Mouse (Mus musculus): ENCODE results near the gene Haus5. TPM values are rescaled to one million over a fixed set of nuclear protein-coding genes. Genes with fewer than 3 reads are reported as not detected.

The Haus5 gene
- polyA plus RNA-seq (2012; rRNA removed) = 7.2 and 8.7 TPM in 2 replicates

GRCm38 (mm10) chr7:30664529-30665200 is at the start of gene Haus5:
Gene Haus5 (minus strand): TSS chr7:30664994.

GRCm38 (mm10) chr7:30711942-30712341 is 47.1 kb upstream of the Haus5 start, which contains the start of gene Atp4a:
Gene Atp4a (plus strand): TSS chr7:30712209.

GRCm38 (mm10) chr7:30698589-30698988 is 33.8 kb upstream of the Haus5 start, which contains the start of gene 2200002J24Rik:
Gene 2200002J24Rik (plus strand): TSS chr7:30698926.

GRCm38 (mm10) chr7:30671480-30671879 is 6.7 kb upstream of the Haus5 start, which contains the start of gene Pmis2:
Gene Pmis2 (minus strand): TSS chr7:30671605.

GRCm38 (mm10) chr7:30649591-30650540 is 14.9 kb downstream of the Haus5 start, which contains the start of gene Rbm42:
Gene Rbm42 (minus strand): TSS chr7:30650317.

GRCm38 (mm10) chr7:30635752-30636151 is 29.0 kb downstream of the Haus5 start, which contains the start of gene Etv2:
Gene Etv2 (minus strand): TSS chr7:30635852.

GRCm38 (mm10) chr7:30625530-30626384 is 39.0 kb downstream of the Haus5 start, which contains the start of gene Cox6b1:
Gene Cox6b1 (minus strand): TSS chr7:30626151.

GRCm38 (mm10) chr7:30612654-30613402 is 52.0 kb downstream of the Haus5 start, which contains the start of gene Upk1a:
Gene Upk1a (minus strand): TSS chr7:30612847.

Other genes starting within 250 kb of the Haus5 start
- 12.2 and 17.0 TPM in 2 replicates for gene Hcst, start 245.1 kb downstream of the Haus5 start, polyA plus RNA-seq (2012; rRNA removed)
- 7.8 and 8.1 TPM in 2 replicates for gene Nfkbid, start 243.3 kb downstream of the Haus5 start, polyA plus RNA-seq (2012; rRNA removed)
- 49.6 and 52.2 TPM in 2 replicates for gene Aplp1, start 219.5 kb downstream of the Haus5 start, polyA plus RNA-seq (2012; rRNA removed)
- gene Kirrel2, start 207.3 kb downstream of the Haus5 start, polyA plus RNA-seq (2012; rRNA removed) = 0.35 and 0.52 TPM in 2 replicates
- 0.03 and 0.80 TPM in 2 replicates for gene Nphs1, start 206.7 kb downstream of the Haus5 start, polyA plus RNA-seq (2012; rRNA removed)
- gene Prodh2, start 171.4 kb downstream of the Haus5 start, polyA plus RNA-seq (2012; rRNA removed) = not detected in 2 replicates
- gene Arhgap33, start 129.9 kb downstream of the Haus5 start, polyA plus RNA-seq (2012; rRNA removed) = 17.3 and 18.3 TPM in 2 replicates
- 80.2 and 99.4 TPM in 2 replicates for gene Hspb6, start 112.8 kb downstream of the Haus5 start, polyA plus RNA-seq (2012; rRNA removed)
- gene Proser3, start 112.7 kb downstream of the Haus5 start, polyA plus RNA-seq (2012; rRNA removed) = 8.5 TPM in 2 replicates
- 32.0 and 32.4 TPM in 2 replicates for gene Lin37, start 105.2 kb downstream of the Haus5 start, polyA plus RNA-seq (2012; rRNA removed)
- 40.8 and 56.2 TPM in 2 replicates for gene U2af1l4, start 101.7 kb downstream of the Haus5 start, polyA plus RNA-seq (2012; rRNA removed)
- 1.2 and 1.4 TPM in 2 replicates for gene Gm49396, start 101.7 kb downstream of the Haus5 start, polyA plus RNA-seq (2012; rRNA removed)
- 109 and 156 TPM in 2 replicates for gene Psenen, start 101.4 kb downstream of the Haus5 start, polyA plus RNA-seq (2012; rRNA removed)
- 7.7 and 8.8 TPM in 2 replicates for gene Igflr1, start 99.6 kb downstream of the Haus5 start, polyA plus RNA-seq (2012; rRNA removed)
- gene Kmt2b, start 76.3 kb downstream of the Haus5 start, polyA plus RNA-seq (2012; rRNA removed) = 46.0 and 47.1 TPM in 2 replicates
- 5.3 and 6.6 TPM in 2 replicates for gene Zbtb32, start 66.1 kb downstream of the Haus5 start, polyA plus RNA-seq (2012; rRNA removed)
- gene Upk1a, start 52.1 kb downstream of the Haus5 start, polyA plus RNA-seq (2012; rRNA removed) = 24.9 and 37.7 TPM in 2 replicates
- gene Cox6b1, start 38.8 kb downstream of the Haus5 start, polyA plus RNA-seq (2012; rRNA removed) = 423 and 473 TPM in 2 replicates
- gene Etv2, start 29.1 kb downstream of the Haus5 start, polyA plus RNA-seq (2012; rRNA removed) = not detected in 2 replicates
- 82.7 and 93.1 TPM in 2 replicates for gene Rbm42, start 14.7 kb downstream of the Haus5 start, polyA plus RNA-seq (2012; rRNA removed)
- not detected in 2 replicates for gene Pmis2, start 6.6 kb upstream of the Haus5 start, polyA plus RNA-seq (2012; rRNA removed)
- 0.91 and 1.2 TPM in 2 replicates for gene 2200002J24Rik, start 33.9 kb upstream of the Haus5 start, polyA plus RNA-seq (2012; rRNA removed)
- gene Atp4a, start 47.2 kb upstream of the Haus5 start, polyA plus RNA-seq (2012; rRNA removed) = 0.51 and 0.90 TPM in 2 replicates
- gene Tmem147, start 64.5 kb upstream of the Haus5 start, polyA plus RNA-seq (2012; rRNA removed) = 158 and 172 TPM in 2 replicates
- not detected in 2 replicates for gene Gapdhs, start 78.7 kb upstream of the Haus5 start, polyA plus RNA-seq (2012; rRNA removed)
- gene Sbsn, start 86.5 kb upstream of the Haus5 start, polyA plus RNA-seq (2012; rRNA removed) = 1.2 and 1.8 TPM in 2 replicates
- gene Dmkn, start 98.8 kb upstream of the Haus5 start, polyA plus RNA-seq (2012; rRNA removed) = 3.6 and 5.1 TPM in 2 replicates
- not detected in 2 replicates for gene Krtdap, start 122.9 kb upstream of the Haus5 start, polyA plus RNA-seq (2012; rRNA removed)
- gene Ffar2, start 158.8 kb upstream of the Haus5 start, polyA plus RNA-seq (2012; rRNA removed) = 65.9 and 69.4 TPM in 2 replicates
- gene Ffar3, start 191.2 kb upstream of the Haus5 start, polyA plus RNA-seq (2012; rRNA removed) = 1.6 and 3.7 TPM in 2 replicates
- 0.62 and 0.66 TPM in 2 replicates for gene Ffar1, start 196.6 kb upstream of the Haus5 start, polyA plus RNA-seq (2012; rRNA removed)
- gene Cd22, start 215.3 kb upstream of the Haus5 start, polyA plus RNA-seq (2012; rRNA removed) = 3.6 and 5.0 TPM in 2 replicates
- 0.63 and 0.67 TPM in 2 replicates for gene Mag, start 249.9 kb upstream of the Haus5 start, polyA plus RNA-seq (2012; rRNA removed)